Mouse (Mus musculus) frontal cortex, postnatal 14 days (tissue): ENCODE results near the gene Gm42791.

Experiments used
- DNase-seq, 2 experiments: peaks; one replicate each; pipeline ENCODE4 v3.0.0; 2022; ENCODE audit warnings: low spot score in 2 of 2

The Gm42791 gene

DNA sequence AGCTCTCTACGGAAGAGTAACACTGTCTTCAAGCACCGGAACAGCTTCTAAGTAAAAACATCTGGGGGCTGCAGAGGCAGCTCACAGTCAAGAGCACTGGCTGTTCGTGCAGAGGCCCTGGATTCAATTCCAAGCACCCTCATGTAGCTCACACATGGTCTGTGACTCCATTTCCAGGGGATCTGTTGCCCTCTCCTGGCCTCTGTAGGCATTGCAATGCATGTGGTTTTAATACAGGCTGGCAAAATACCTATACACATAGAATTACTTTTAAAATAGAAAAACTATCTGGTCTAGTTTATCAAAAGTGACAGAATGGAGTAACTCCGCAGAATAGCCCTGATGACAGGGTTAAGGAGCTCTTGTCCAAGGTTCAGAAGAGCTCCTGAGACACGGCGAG lies 115.7 kb downstream of the Gm42791 start:
- no peak for DNase-seq

- DNase-seq: no peak
These were observed 121.8 kb downstream of the Gm42791 start for GRCm38 (mm10) chr5:148873116-148873515.

GRCm38 (mm10) chr5:148869583-148869982 lies 125.4 kb downstream of the Gm42791 start:
- no peak for DNase-seq

DNA sequence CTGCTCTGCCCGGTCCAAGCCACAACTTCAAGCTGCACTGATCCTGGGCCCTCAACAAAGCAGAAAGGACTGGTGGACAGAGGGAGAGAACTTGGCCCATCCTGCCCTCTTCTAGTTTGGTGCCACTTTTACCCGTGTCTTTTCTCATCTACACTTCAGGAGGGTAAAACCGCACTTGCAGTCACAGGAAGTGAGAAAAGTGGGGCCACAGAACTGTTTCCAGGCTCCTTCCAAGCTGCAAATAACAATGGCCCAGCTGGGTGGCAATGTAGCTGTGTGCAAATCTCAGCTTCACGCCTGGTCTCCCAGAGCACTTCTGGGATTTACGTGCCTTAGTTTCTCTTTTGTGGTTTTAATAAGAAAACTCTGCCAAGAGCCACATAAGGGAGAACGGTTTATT lies 127.2 kb downstream of the Gm42791 start:
- DNase-seq: no peak

GRCm38 (mm10) chr5:148867171-148867570 lies 127.8 kb downstream of the Gm42791 start:
- DNase-seq: no peak

DNA sequence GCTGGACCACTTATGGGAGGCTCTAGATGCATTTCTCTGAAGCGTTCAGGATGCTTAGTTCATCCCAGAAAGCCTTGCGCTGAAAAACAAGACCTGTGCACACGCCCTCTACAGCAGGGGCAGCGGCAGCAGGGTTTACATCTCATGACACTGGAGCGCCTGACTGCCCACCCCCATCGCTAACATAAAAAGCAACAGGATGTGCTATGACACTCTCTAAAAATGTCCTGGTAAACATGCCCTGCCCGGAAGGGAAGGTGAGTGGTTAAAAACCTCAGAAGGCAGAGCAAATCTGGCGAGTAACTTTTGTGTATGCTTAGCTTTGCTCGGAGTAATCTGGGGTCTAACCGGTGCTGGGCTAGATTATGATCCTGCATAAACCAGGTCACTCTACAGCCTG lies 128.4 kb downstream of the Gm42791 start:
- DNase-seq: no peak

DNA sequence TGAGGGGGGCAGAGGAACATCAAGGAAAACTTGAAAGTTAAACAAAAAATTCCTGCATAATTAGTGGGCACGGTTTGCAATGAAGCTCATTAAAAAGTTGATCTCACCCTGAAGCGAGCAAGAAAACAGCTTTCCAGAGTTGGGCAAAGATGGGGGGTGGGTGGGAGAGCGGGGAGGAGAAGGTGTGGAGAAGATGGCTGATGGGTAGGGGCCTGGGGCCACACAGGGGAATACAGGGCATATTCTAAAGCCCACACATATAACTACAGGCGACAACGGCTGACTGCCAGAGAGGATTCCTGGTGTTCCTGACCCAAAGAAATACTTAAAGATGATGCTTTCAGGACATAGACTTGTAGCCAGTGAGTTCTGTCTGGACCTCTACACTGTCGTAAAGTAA lies 131.5 kb downstream of the Gm42791 start:
- no peak for DNase-seq

- DNase-seq: no peak
These were observed 132.1 kb downstream of the Gm42791 start for GRCm38 (mm10) chr5:148862853-148863252.

- DNase-seq: no peak
These were observed 132.8 kb downstream of the Gm42791 start for GRCm38 (mm10) chr5:148862136-148862535.

GRCm38 (mm10) chr5:148857522-148857921 lies 137.4 kb downstream of the Gm42791 start:
- DNase-seq: no peak

DNA sequence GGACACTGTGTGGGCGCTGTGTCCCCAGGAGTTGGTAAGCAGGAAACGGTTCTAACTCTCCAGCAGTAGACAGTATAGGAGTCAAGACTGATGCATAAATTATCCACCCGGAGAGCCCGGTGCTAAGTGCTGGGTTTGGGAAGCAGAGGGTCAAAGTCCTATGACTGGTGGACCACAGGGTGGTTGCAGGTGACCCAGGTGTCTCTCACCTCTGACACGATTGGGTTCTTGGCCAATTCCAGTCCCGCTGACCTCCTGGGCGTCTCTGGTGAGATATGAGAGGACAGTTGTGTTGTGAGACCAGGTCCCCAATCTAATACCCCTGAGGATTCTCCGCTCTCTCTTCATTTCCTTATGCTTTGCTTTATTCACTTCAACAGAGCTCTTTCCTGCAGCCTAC lies 139.9 kb downstream of the Gm42791 start:
- DNase-seq: no peak

DNA sequence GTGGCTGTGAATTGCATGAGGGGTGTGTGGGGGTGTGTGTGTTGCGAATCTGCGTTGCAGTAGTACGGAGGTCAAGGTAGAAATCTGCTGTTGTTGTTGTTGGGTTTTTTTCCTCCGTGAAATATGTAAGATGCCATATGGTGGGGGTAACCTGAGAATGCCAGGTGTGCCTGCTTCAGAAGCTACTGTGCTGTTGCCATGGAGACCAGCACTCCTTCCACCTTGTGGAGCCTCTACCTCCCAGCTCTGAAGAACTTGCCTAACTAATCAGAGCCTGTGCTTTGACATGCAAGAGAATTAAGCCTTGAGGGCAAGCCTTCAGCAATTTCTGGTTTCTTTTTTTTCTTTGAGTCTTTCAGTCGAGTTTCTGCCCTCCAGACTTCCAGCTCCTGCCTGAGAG lies 140.8 kb downstream of the Gm42791 start:
- DNase-seq: no peak

- no peak for DNase-seq
These were observed 145.4 kb downstream of the Gm42791 start for GRCm38 (mm10) chr5:148849516-148849915.

GRCm38 (mm10) chr5:148847032-148847431 lies 147.9 kb downstream of the Gm42791 start:
- DNase-seq: no peak
